Mouse (Mus musculus): ENCODE measurements around the gene Dcp1a. TPM values are rescaled to one million over a fixed set of nuclear protein-coding genes. Genes with fewer than 3 reads are reported as not detected.

The Dcp1a gene
- total and polyA plus RNA-seq, 2 experiments from 2014 or later = 8.8 to 20.9 TPM

DNA sequence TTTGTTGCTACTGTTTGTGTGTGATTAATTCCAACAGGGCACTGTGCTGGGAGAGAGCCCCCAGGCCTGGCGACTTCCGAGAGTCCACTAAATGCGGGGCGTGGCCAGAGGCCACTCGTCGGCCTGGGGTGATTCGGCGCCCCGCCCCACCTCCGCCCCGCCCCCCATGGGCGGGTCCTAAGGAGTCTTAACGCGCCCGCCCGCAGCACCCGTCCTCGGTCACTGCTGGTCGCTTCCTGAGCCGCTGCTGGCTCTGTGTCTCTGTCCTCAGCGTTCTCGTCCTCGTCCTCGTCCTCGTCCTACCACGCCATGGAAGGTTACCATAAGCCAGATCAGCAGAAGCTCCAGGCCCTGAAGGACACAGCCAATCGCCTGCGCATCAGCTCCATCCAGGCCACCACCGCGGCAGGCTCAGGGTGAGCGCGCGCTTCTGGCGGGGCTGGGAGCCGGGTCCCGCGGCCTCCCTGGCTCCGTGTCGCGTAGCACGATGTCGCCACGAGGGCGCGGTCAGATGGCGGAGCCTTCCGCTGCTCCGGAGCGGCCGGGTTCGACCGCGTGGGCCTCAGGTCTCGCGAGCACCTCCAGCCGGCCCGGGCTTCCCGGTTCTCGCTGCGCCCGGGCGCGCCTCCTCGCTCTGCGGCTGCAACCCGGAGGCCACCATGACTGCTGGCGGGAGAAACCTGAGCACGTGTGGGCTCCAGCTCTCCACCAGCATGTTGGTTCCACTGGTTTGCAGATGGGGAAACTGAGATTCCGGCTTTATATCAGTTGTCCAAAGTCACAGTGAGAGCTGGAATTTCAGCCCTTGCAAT is 69.8 kb downstream of the Dcp1a start:
- Histone ChIP-seq H3K4me1 (ENCODE audit: insufficient read depth) (peaks cover 21% of the 10 kb centered on the region; the same call in 1 of the 2 replicates), H3K27ac (ENCODE audit: low read depth, low read length) (peak overlapping the region; percentile 92), H3K9me3 (ENCODE audit: low read length) (no peaks in the 10 kb centered on the region), H3K9ac (peak overlapping the region; percentile 90), H3K36me3 (ENCODE audit: insufficient read depth) (no peaks in the 10 kb centered on the region), H3K4me2 (ENCODE audit: low read depth) (peak overlapping the region; percentile 60), H3K27me3 (ENCODE audit: insufficient read depth, low read length) (no peaks in the 10 kb centered on the region), H3K4me3 (ENCODE audit: low read depth, low read length) (peak overlapping the region; percentile 65)
- TF ChIP-seq CTCF (IDR thresholded peaks at IDR 0.05; ENCODE audit: low read depth) = no peak
- DNase-seq (peak; percentile 93), ATAC-seq (peak; percentile 91)
- under 1% methylated on average over 69 of the region's 69 CpGs for WGBS

DNA sequence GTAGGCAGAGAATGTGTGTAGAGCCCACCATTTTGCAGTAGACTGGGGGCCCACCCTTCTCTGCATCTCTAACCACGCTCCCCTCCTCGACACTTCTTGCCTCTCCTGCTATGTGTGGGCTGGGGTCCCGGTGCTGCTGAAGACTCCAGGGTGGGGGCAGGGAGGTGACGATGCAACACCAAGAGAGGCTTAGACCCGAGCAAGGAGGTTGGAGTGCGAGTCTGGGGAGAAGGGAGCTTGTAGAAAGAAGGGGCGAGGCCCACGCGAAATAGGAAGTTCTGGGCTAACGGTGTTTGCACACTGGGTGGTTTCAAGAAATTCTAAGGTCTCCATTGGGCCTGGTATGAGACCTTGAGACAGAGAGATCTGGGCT is 70.4 kb downstream of the Dcp1a start:
- H3K36me3 ChIP-seq (ENCODE audit: insufficient read depth) = no peaks in the 10 kb centered on the region
- peak overlapping the region; percentile 65 for H3K4me3 ChIP-seq (ENCODE audit: low read depth, low read length)
- peak overlapping the region; percentile 60 for H3K4me2 ChIP-seq (ENCODE audit: low read depth)
- peak overlapping the region; percentile 90 for H3K9ac ChIP-seq
- TF ChIP-seq CTCF (IDR thresholded peaks at IDR 0.05; ENCODE audit: low read depth) = no peak
- no peaks in the 10 kb centered on the region for H3K9me3 ChIP-seq (ENCODE audit: low read length)
- H3K4me1 ChIP-seq (ENCODE audit: insufficient read depth) = peaks cover 21% of the 10 kb centered on the region; the same call in 1 of the 2 replicates
- H3K27me3 ChIP-seq (ENCODE audit: insufficient read depth, low read length) = no peaks in the 10 kb centered on the region
- 1% methylated on average over 10 of the region's 10 CpGs for WGBS
- peak; percentile 44 for ATAC-seq
- peak; percentile 66 for DNase-seq
- H3K27ac ChIP-seq (ENCODE audit: low read depth, low read length) = peak overlapping the region; percentile 92

GRCm38 (mm10) chr14:30550232-30551070 is 71.1 kb downstream of the Dcp1a start:
- peak overlapping the region; percentile 60 for H3K4me2 ChIP-seq (ENCODE audit: low read depth)
- TF ChIP-seq CTCF (IDR thresholded peaks at IDR 0.05; ENCODE audit: low read depth) = no peak
- no peaks in the 10 kb centered on the region for H3K36me3 ChIP-seq (ENCODE audit: insufficient read depth)
- H3K4me1 ChIP-seq (ENCODE audit: insufficient read depth) = peaks cover 21% of the 10 kb centered on the region; the same call in 1 of the 2 replicates
- ATAC-seq (no peak), DNase-seq (no peak)
- 0 out of 2 replicates have a peak overlapping the region, but pooled peaks have one; percentile 92 for H3K27ac ChIP-seq (ENCODE audit: low read depth, low read length)
- H3K27me3 ChIP-seq (ENCODE audit: insufficient read depth, low read length) = no peaks in the 10 kb centered on the region
- peak overlapping the region; percentile 65 for H3K4me3 ChIP-seq (ENCODE audit: low read depth, low read length)
- H3K9me3 ChIP-seq (ENCODE audit: low read length) = no peaks in the 10 kb centered on the region
- 24% methylated on average over 8 of the region's 8 CpGs for WGBS
- peak overlapping the region; percentile 90 for H3K9ac ChIP-seq

GRCm38 (mm10) chr14:30551509-30551908 is 72.2 kb downstream of the Dcp1a start:
- DNase-seq = no peak
- Histone ChIP-seq H3K27me3 (ENCODE audit: insufficient read depth, low read length) (no peaks in the 10 kb centered on the region), H3K36me3 (ENCODE audit: insufficient read depth) (no peaks in the 10 kb centered on the region; the same call in 1 of the 2 replicates), H3K27ac (ENCODE audit: low read depth, low read length) (no peak overlapping the region), H3K9ac (no peak overlapping the region), H3K4me2 (ENCODE audit: low read depth) (peak overlapping the region; percentile 60), H3K9me3 (ENCODE audit: low read length) (no peaks in the 10 kb centered on the region), H3K4me1 (ENCODE audit: insufficient read depth) (peaks cover 21% of the 10 kb centered on the region; the same call in 1 of the 2 replicates), H3K4me3 (ENCODE audit: low read depth, low read length) (peak overlapping the region; percentile 65; the same call in 1 of the 2 replicates)
- TF ChIP-seq CTCF (IDR thresholded peaks at IDR 0.05; ENCODE audit: low read depth) = no peak
- ATAC-seq = no peak
- WGBS = 38% methylated on average over 5 of the region's 5 CpGs

DNA sequence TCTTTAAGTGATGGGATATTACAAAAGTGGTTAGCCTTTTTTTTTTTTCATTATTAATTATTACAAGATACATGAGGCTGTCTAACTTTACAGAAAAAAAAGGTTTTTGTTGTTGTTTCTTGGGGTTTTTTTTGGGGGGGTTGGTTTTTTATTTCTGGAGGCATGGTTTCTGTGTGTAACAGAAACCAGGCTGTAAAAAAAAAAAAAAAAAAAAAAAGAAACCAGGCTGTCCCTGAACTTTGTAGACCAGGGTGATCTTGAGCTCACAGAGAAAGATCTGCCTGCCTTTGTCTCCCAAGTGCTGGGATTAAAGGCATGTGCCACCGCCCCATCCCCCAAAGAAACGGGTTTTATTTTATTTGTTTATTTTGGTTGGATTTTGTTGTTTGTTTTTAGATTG is 72.6 kb downstream of the Dcp1a start:
- no peak for TF ChIP-seq CTCF (IDR thresholded peaks at IDR 0.05; ENCODE audit: low read depth)
- WGBS = 92% methylated on average over 2 of the region's 2 CpGs
- Histone ChIP-seq H3K27ac (ENCODE audit: low read depth, low read length) (no peak overlapping the region), H3K36me3 (ENCODE audit: insufficient read depth) (no peaks in the 10 kb centered on the region; the same call in 1 of the 2 replicates), H3K4me2 (ENCODE audit: low read depth) (0 out of 2 replicates have a peak overlapping the region, but pooled peaks have one; percentile 60), H3K9ac (no peak overlapping the region), H3K4me3 (ENCODE audit: low read depth, low read length) (no peak overlapping the region), H3K9me3 (ENCODE audit: low read length) (no peaks in the 10 kb centered on the region), H3K27me3 (ENCODE audit: insufficient read depth, low read length) (no peaks in the 10 kb centered on the region), H3K4me1 (ENCODE audit: insufficient read depth) (peaks cover 21% of the 10 kb centered on the region; the same call in 1 of the 2 replicates)
- no peak for DNase-seq
- no peak for ATAC-seq

DNA sequence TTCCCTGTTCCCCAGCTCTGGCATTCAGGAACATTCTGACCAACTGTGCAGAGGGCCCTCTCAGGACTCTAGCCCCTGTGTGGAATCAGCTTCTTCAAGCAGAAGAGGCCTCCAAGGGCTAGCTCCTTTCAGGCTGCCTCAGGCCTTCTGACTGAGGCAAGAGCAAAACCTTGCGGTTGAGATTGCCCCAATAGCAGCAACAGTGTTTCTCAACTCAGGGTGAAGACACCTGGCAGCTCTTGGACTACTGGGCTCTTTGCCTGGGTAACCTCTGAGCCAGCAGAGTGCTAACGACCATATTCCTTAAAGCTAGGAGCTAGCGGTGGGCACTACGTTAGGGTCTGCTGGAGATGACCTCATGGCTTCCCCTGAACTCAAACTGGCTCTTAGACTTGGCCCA is 73.8 kb downstream of the Dcp1a start:
- ATAC-seq (no peak), DNase-seq (no peak)
- peaks cover 18% of the 10 kb centered on the region; the same call in 1 of the 2 replicates for H3K4me1 ChIP-seq (ENCODE audit: insufficient read depth)
- TF ChIP-seq CTCF (IDR thresholded peaks at IDR 0.05; ENCODE audit: low read depth) = no peak
- H3K9me3 ChIP-seq (ENCODE audit: low read length) = no peaks in the 10 kb centered on the region
- 68% methylated on average over 4 of the region's 4 CpGs for WGBS
- no peak overlapping the region for H3K27ac ChIP-seq (ENCODE audit: low read depth, low read length)
- H3K36me3 ChIP-seq (ENCODE audit: insufficient read depth) = peaks cover 4% of the 10 kb centered on the region; the same call in 1 of the 2 replicates
- H3K4me3 ChIP-seq (ENCODE audit: low read depth, low read length) = no peak overlapping the region
- H3K4me2 ChIP-seq (ENCODE audit: low read depth) = no peak overlapping the region
- H3K27me3 ChIP-seq (ENCODE audit: insufficient read depth, low read length) = no peaks in the 10 kb centered on the region
- H3K9ac ChIP-seq = no peak overlapping the region
